Mouse (Mus musculus) erythroblast, embryonic 14.5 days (primary cell): ENCODE data around the gene Lef1. TPM values are rescaled to one million over a fixed set of nuclear protein-coding genes. Genes with fewer than 3 reads are reported as not detected.

Source experiments
- H3K27me3 ChIP-seq: 2 replicates; pipeline ENCODE4 v1.6.1; 2012; ENCODE audit warnings: inconsistent platforms; ENCODE audit not compliant: control insufficient read depth
- H3K36me3 ChIP-seq: 2 replicates; pipeline ENCODE4 v1.6.1; 2012; ENCODE audit warnings: mild to moderate bottlenecking, inconsistent platforms; ENCODE audit not compliant: control insufficient read depth
- H3K4me1 ChIP-seq: 2 replicates; pipeline ENCODE4 v1.6.1; 2012; ENCODE audit warnings: inconsistent platforms; ENCODE audit not compliant: control insufficient read depth
- H3K4me3 ChIP-seq: replicated peaks from 2 replicates; pipeline ENCODE3; 2012; ENCODE audit warnings: moderate library complexity, mild to moderate bottlenecking, inconsistent platforms
- H3K9me3 ChIP-seq: 2 replicates; pipeline ENCODE4 v1.6.1; 2012; ENCODE audit warnings: low read length, inconsistent platforms, mixed read lengths; ENCODE audit not compliant: control insufficient read depth
- GATA1 ChIP-seq: IDR thresholded peaks from 2 replicates; pipeline ENCODE4 v1.6.1; 2012; ENCODE audit warnings: low read length, inconsistent platforms, mixed read lengths
- TAL1 ChIP-seq: IDR thresholded peaks from 3 replicates; pipeline ENCODE4 v1.6.1; 2012; ENCODE audit warnings: low read length, inconsistent platforms, mixed read lengths
- polyA plus RNA-seq: library from polyadenylated mRNA; stranded (reverse); fragments of >175 nt; gene quantifications from 2 replicates; pipeline ENCODE4 v1.2.3, GENCODE M21; 2012

The Lef1 gene
- polyA plus RNA-seq, 1 experiment = not detected

GRCm38 (mm10) chr3:131214060-131214658, 103.9 kb downstream of the Lef1 start:
- Histone ChIP-seq H3K4me3 (no peak overlapping the region), H3K36me3 (no peaks in the 10 kb centered on the region), H3K9me3 (no peaks in the 10 kb centered on the region), H3K4me1 (no peaks in the 10 kb centered on the region), H3K27me3 (no peaks in the 10 kb centered on the region)
- no peak for TF ChIP-seq TAL1
- no peak for TF ChIP-seq GATA1

DNA sequence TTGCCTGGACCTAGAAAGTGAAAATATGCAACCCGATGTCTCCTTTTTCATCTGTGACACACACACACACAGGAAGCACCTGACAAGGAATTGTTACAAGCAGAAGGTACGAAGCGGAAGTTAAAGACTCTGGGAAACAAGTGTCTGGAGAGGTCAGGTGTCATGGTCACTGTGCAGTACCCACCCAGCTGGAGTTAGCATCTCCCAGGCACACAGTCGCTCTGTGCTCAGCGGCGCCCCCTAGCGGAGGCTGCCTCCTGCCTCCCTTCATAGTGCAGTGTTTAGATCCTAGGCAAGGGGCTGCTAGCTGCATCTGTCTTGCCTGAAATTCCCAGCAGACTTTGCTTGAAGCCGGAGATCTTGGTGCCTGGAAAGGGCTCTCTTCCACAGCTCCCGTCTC, 104.6 kb downstream of the Lef1 start:
- H3K36me3 ChIP-seq = no peaks in the 10 kb centered on the region
- H3K27me3 ChIP-seq = no peaks in the 10 kb centered on the region
- no peaks in the 10 kb centered on the region for H3K4me1 ChIP-seq
- H3K4me3 ChIP-seq = no peak overlapping the region
- TF ChIP-seq TAL1 = no peak
- no peak for TF ChIP-seq GATA1
- no peaks in the 10 kb centered on the region for H3K9me3 ChIP-seq

- Histone ChIP-seq H3K36me3 (no peaks in the 10 kb centered on the region), H3K9me3 (no peaks in the 10 kb centered on the region), H3K27me3 (no peaks in the 10 kb centered on the region), H3K4me3 (no peak overlapping the region), H3K4me1 (no peaks in the 10 kb centered on the region)
- TF ChIP-seq TAL1 (no peak), GATA1 (no peak)
These were observed 108.5 kb downstream of the Lef1 start for GRCm38 (mm10) chr3:131218636-131219390.

DNA sequence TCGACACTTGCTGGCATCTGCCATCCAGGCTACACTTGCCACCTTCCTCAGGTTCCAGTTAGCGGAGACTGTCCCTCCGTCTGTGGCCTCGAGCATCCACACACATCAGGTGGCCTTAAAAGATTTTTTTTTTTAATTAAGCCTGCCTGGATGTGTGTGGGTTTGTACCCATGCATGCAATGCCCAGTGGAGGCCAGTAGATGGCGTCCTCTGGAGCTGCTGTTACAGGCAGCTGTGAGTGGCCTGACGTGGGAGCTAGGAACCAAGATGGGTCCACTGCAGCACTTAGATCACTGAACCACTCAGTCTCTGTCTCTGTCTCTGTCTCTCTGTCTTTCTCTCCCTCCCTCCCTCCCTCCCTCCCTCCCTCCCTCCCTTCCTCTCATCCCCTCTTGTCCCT, 117.8 kb downstream of the Lef1 start:
- H3K4me3 ChIP-seq = no peak overlapping the region
- H3K27me3 ChIP-seq = no peaks in the 10 kb centered on the region
- no peaks in the 10 kb centered on the region for H3K9me3 ChIP-seq
- H3K4me1 ChIP-seq = no peaks in the 10 kb centered on the region
- H3K36me3 ChIP-seq = peaks cover 3% of the 10 kb centered on the region; the same call in 1 of the 2 replicates
- TF ChIP-seq GATA1 = no peak
- TF ChIP-seq TAL1 = no peak

GRCm38 (mm10) chr3:131237061-131237460, 126.8 kb downstream of the Lef1 start:
- no peaks in the 10 kb centered on the region for H3K4me1 ChIP-seq
- H3K36me3 ChIP-seq = peaks cover 15% of the 10 kb centered on the region; the same call in 1 of the 2 replicates
- H3K27me3 ChIP-seq = no peaks in the 10 kb centered on the region
- H3K4me3 ChIP-seq = no peak overlapping the region
- TF ChIP-seq TAL1 (no peak), GATA1 (no peak)
- no peaks in the 10 kb centered on the region for H3K9me3 ChIP-seq

- H3K27me3 ChIP-seq = no peaks in the 10 kb centered on the region
- no peaks in the 10 kb centered on the region for H3K9me3 ChIP-seq
- H3K4me1 ChIP-seq = no peaks in the 10 kb centered on the region
- H3K36me3 ChIP-seq = peaks cover 13% of the 10 kb centered on the region; the same call in 1 of the 2 replicates
- H3K4me3 ChIP-seq = no peak overlapping the region
- no peak for TF ChIP-seq TAL1
- no peak for TF ChIP-seq GATA1
These were observed 127.7 kb downstream of the Lef1 start for GRCm38 (mm10) chr3:131237785-131238633.

GRCm38 (mm10) chr3:131245766-131246578, 135.7 kb downstream of the Lef1 start:
- Histone ChIP-seq H3K27me3 (no peaks in the 10 kb centered on the region), H3K9me3 (no peaks in the 10 kb centered on the region), H3K4me1 (no peaks in the 10 kb centered on the region), H3K36me3 (peaks cover 7% of the 10 kb centered on the region), H3K4me3 (no peak overlapping the region)
- no peak for TF ChIP-seq GATA1
- TF ChIP-seq TAL1 = no peak

DNA sequence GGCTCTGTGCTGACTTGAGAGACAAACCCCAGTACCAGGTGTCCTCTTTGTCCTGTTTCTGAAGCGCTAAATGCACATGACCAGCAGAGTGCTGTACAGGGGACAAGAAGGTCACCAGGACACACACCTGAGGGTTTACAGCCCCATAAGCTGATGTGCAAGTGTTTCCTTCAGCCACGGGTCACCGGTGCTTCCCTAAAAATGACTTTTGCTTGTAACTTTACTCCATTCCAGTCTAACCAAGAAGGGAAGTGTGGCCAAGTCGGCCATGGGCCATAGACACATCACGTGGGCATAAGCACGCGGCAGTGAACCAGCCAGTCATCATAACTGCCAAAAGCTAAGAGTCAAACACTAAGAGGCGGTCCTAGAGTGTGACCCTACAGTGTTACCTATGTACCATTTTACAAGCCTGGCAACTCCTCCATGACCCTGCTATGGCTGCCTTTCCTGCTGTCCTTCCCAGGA, 136.3 kb downstream of the Lef1 start:
- Histone ChIP-seq H3K4me3 (no peak overlapping the region), H3K4me1 (no peaks in the 10 kb centered on the region), H3K27me3 (no peaks in the 10 kb centered on the region), H3K36me3 (peaks cover 4% of the 10 kb centered on the region), H3K9me3 (no peaks in the 10 kb centered on the region)
- no peak for TF ChIP-seq TAL1
- no peak for TF ChIP-seq GATA1
